Mouse (Mus musculus) small intestine, adult 2 months (tissue): ENCODE results near the gene Rere. TPM values are rescaled to one million over a fixed set of nuclear protein-coding genes. Genes with fewer than 3 reads are reported as not detected.

Experiments used
- H3K27ac ChIP-seq: fragments of 200-500 bp; 2 replicates; pipeline ENCODE4 v1.5.1; 2012; ENCODE audit warnings: low read depth, low read length, control low read depth, inconsistent platforms; ENCODE audit not compliant: insufficient read depth
- H3K27me3 ChIP-seq: fragments of 200-500 bp; 2 replicates; pipeline ENCODE4 v1.6.1; 2012; ENCODE audit warnings: mild to moderate bottlenecking, moderate library complexity, low read length, inconsistent platforms; ENCODE audit not compliant: control insufficient read depth, insufficient read depth
- H3K36me3 ChIP-seq: fragments of 200-500 bp; 2 replicates; pipeline ENCODE4 v1.6.1; 2012; ENCODE audit warnings: mild to moderate bottlenecking, low read length, control low read depth, inconsistent platforms; ENCODE audit not compliant: control insufficient read depth, insufficient read depth
- H3K4me1 ChIP-seq: fragments of 200-500 bp; 2 replicates; pipeline ENCODE4 v1.6.1; 2012; ENCODE audit warnings: low read length, inconsistent platforms, mixed read lengths; ENCODE audit not compliant: control insufficient read depth, insufficient read depth, insufficient read length
- H3K4me3 ChIP-seq: fragments of 200-500 bp; 2 replicates; pipeline ENCODE4 v1.5.1; 2012; ENCODE audit warnings: low read depth, mild to moderate bottlenecking, control low read depth, inconsistent platforms, low read length, moderate library complexity
- CTCF ChIP-seq: fragments of 200-500 bp; IDR thresholded peaks from 2 replicates; pipeline ENCODE4 v1.5.1; 2012; ENCODE audit warnings: low read depth, mild to moderate bottlenecking, control low read depth, inconsistent platforms, low read length, moderate library complexity, mixed read lengths; ENCODE audit not compliant: insufficient replicate concordance, insufficient read length; ENCODE audit errors: extremely low read depth
- POLR2A ChIP-seq: fragments of 200-500 bp; IDR thresholded peaks from 2 replicates; pipeline ENCODE4 v1.6.1; 2012; ENCODE audit warnings: low read depth, mild to moderate bottlenecking, control low read depth, inconsistent platforms, low read length, moderate library complexity
- WGBS: fragments of 180-500 bp; shearing (Covaris S2); methylation state at CpG from one replicate; pipeline ENCODE4 v1.1.7; 2018; 5-methylcytosine and 5-hydroxymethylcytosine counted together
- polyA plus RNA-seq: library from polyadenylated mRNA; depleted of rRNA; stranded (reverse); fragments of >200 nt; gene quantifications from 2 replicates; pipeline ENCODE4 v1.2.3, GENCODE M21; 2012

The Rere gene
- polyA plus RNA-seq, 1 experiment = 72.8 TPM

DNA sequence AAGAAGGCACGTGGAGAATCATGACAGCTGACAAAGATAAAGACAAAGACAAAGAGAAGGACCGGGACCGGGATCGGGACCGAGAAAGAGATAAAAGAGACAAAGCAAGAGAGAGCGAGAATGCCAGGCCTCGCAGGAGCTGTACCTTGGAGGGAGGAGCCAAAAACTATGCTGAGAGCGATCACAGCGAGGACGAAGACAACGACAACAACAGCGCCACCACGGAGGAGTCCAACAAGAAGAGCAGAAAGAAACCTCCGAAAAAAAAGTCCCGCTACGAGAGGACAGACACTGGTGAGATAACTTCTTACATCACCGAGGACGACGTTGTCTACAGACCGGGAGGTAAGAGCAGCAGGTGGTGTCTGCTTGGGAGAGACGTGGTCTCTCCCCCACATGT lies 124.9 kb downstream of the Rere start:
- no peak for TF ChIP-seq POLR2A
- no peak for TF ChIP-seq CTCF
- H3K36me3 ChIP-seq = 0 out of 2 replicates have a peak, but pooled peaks cover 4% of the 10 kb centered on the region
- no peaks in the 10 kb centered on the region for H3K27me3 ChIP-seq
- H3K4me1 ChIP-seq = peaks cover 15% of the 10 kb centered on the region
- 69% methylated on average over 21 of the region's 21 CpGs for WGBS
- no peak overlapping the region for H3K27ac ChIP-seq
- no peak overlapping the region for H3K4me3 ChIP-seq

DNA sequence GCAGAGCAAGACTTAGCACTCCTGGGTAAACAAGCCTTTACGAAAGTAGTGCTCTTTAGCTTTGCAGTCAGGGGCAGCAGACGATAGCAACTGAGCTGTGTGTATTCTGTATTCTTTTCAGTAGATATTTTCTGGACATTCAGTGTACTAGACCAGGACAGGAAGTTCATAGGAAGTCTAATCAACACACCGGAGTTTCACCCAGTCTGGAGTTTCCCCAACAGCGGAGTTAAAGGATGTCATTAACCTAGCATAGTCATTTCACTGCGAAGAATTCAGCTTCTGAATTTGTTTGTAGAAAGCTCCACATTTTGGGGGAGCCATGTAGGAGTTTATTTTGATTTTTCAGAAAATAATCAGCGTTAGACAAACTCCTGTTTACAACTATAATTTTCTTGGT lies 125.4 kb downstream of the Rere start:
- 87% methylated on average over 6 of the region's 6 CpGs for WGBS
- H3K27me3 ChIP-seq = no peaks in the 10 kb centered on the region
- no peak for TF ChIP-seq CTCF
- no peak for TF ChIP-seq POLR2A
- H3K4me3 ChIP-seq = no peak overlapping the region
- H3K27ac ChIP-seq = no peak overlapping the region
- 0 out of 2 replicates have a peak, but pooled peaks cover 6% of the 10 kb centered on the region for H3K36me3 ChIP-seq
- peaks cover 15% of the 10 kb centered on the region for H3K4me1 ChIP-seq

DNA sequence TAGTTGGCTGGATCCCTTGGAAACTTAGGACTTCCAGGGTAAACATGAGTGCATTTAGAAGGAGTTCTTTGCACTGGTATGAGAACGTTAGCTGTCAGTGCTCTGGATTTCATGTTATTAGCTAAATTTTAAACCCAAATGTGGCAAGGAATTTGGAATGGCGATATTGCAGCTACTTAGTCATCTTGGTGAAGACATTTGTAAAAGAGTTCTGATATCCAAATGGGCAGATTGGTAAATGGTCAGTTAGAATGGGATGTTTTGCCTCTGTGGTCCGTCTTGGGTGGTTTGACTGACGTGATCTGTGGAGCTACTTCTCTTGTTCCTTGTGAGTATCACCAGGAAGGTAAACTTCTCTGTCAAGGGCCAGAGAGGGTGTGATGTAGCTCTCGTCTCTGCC lies 132.8 kb downstream of the Rere start:
- Histone ChIP-seq H3K36me3 (peaks cover 8% of the 10 kb centered on the region), H3K27me3 (no peaks in the 10 kb centered on the region), H3K4me1 (peaks cover 8% of the 10 kb centered on the region; the same call in 1 of the 2 replicates), H3K4me3 (no peak overlapping the region), H3K27ac (peak overlapping the region; percentile 65)
- 39% methylated on average over 5 of the region's 5 CpGs for WGBS
- TF ChIP-seq POLR2A (no peak), CTCF (no peak)

DNA sequence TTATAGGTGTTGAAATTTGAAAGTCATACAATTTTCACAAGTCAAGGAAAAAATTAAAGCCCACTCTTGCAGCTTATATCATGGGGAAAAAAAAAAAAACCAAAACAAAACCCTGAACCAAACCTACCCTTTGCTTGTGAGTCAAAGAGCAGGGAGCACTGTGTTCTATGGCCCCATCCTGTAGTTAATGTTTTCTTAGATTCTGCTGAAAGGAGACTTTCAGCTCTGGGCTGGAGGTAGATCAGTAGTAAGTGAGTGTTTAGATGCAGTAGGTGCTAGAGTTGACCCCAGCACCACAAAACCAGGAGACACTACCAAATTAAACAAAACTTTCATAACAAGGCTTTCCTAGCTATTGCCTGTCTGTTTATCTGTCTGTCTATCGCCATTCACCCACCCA lies 133.3 kb downstream of the Rere start:
- peaks cover 8% of the 10 kb centered on the region; the same call in 1 of the 2 replicates for H3K4me1 ChIP-seq
- no peak overlapping the region for H3K4me3 ChIP-seq
- peaks cover 8% of the 10 kb centered on the region for H3K36me3 ChIP-seq
- peak overlapping the region; percentile 65 for H3K27ac ChIP-seq
- WGBS = 66% methylated on average over 1 of the region's 1 CpGs
- H3K27me3 ChIP-seq = no peaks in the 10 kb centered on the region
- TF ChIP-seq CTCF (no peak), POLR2A (no peak)

DNA sequence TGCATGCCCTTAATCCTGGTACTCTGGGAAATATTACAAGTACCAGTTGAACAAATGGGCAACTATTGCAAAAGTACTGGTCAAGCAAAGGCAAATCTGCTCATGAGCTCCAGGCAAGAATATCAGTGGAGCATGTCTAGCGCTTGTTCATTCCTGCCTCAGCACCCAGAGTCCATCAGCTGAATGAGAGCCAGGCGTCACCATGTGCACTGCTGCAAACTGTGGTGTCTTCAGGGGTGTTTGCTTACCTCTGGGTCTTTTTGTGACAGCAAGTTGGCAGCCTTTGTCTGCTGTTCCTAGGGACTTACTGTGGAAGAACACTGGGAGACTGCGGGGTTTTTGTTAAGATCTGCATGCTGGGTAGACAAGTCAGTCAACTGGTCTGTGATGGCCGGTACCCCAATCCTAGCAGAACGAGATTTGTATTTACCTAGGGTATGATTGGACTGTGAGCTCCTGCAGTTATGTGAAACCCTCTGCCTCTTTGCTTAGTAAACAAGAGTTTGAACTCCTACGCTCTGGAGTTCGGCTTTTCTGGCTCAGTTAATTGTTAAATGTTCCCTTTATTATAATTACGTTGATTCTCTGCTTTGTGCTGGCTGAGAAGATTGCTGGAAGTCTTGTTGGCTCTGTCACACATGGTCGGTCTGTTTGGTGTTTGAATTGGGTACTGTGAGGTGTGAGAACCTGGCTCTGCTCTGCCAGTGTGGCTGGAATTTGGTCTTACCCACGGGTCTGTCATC lies 134.0 kb downstream of the Rere start:
- Histone ChIP-seq H3K4me1 (peaks cover 8% of the 10 kb centered on the region; the same call in 1 of the 2 replicates), H3K27ac (peak overlapping the region; percentile 7; the same call in 1 of the 2 replicates), H3K27me3 (no peaks in the 10 kb centered on the region), H3K36me3 (peaks cover 8% of the 10 kb centered on the region), H3K4me3 (no peak overlapping the region)
- WGBS = 35% methylated on average over 10 of the region's 10 CpGs
- TF ChIP-seq CTCF (no peak), POLR2A (no peak)

DNA sequence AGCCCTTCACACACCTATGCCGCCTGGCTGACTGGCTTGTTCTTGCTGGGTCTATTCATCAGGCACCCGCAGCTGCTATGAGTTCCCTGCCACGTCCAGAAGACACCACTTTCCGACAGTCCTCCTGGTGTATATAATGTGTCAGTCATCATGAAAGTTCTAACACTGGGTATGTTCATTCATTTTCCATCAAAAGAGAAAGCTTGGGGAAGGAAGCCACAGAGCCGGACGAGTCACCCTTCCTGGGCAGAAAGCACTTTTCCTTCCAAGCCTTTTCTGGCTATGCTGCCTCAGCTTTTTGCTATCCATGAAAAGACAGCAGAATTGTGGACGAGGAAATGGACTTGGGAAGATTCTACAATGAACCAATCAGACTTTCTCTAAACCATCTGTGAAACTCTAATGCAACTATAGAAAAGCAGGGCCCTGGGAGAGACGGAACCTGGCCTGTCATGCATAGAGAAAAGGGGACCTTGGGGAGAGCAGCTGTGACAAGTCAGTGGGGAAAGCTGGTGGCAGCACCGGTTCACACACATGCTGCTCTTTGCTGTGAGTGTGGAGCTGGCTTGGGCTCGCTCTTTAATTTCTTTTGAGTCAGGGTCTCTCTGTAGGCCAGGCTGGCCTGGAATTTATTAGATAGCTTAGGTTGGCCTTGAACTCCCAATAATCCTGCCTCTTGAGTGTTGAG lies 139.3 kb downstream of the Rere start:
- H3K4me1 ChIP-seq = peaks cover 5% of the 10 kb centered on the region; the same call in 1 of the 2 replicates
- H3K27ac ChIP-seq = no peak overlapping the region
- TF ChIP-seq CTCF = no peak
- peaks cover 7% of the 10 kb centered on the region; the same call in 1 of the 2 replicates for H3K36me3 ChIP-seq
- H3K4me3 ChIP-seq = no peak overlapping the region
- no peaks in the 10 kb centered on the region for H3K27me3 ChIP-seq
- WGBS = 87% methylated on average over 10 of the region's 10 CpGs

DNA sequence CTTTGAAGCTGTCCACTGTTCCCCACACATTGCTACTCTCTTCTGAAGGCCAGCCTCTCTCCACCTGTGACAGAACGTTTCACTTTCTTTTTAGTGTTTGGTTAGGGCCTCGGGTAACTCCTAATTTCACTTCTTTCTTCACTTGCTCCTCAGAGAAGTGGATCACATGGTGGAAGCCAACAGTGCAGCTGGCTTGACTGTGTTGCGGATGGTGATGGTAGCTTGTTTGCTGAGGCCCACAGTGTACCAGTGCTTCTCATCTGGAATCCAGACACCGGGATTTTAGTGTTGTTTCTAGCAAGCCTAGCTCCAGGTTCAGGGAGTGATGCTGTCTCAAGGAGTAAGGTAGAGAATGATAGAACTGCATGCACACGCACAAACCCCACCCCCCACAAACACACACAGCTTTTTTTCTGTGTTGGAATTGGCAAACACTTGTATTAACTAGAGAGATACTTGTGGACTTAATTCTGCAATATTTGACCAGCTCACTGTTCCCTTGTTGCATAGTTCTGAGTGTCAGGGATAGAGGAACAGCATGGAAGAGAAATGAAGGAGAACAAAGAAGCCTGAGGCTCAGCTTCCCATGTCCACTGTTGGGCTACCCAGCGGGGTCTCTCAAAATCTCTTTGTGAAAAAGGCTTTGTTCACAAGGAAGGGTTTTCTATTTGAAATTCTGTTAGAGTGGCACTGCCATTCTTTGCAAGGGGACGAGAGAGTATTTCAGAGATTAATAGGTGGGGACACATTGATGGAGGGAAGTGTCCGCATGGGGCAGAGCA lies 144.8 kb downstream of the Rere start:
- 63% methylated on average over 8 of the region's 8 CpGs for WGBS
- TF ChIP-seq CTCF (no peak), POLR2A (no peak)
- Histone ChIP-seq H3K4me3 (no peak overlapping the region), H3K4me1 (peaks cover 4% of the 10 kb centered on the region; the same call in 1 of the 2 replicates), H3K36me3 (peaks cover 8% of the 10 kb centered on the region; the same call in 1 of the 2 replicates), H3K27me3 (no peaks in the 10 kb centered on the region), H3K27ac (no peak overlapping the region)
